Mouse (Mus musculus): ENCODE data around the gene Rasgrf2.
"Not testable (repeated sequence)": the region's sequence is repeated elsewhere in the genome, so short reads cannot be mapped to it uniquely, and the experiment has no call there.

Gene Rasgrf2

GRCm38 (mm10) chr13:92131384-92132150, at the start of gene Rasgrf2:
Gene Rasgrf2 (minus strand): TSS chr13:92131656.
- DNase-seq (ENCODE audit: low spot score), result peak; percentile 54

GRCm38 (mm10) chr13:92172686-92173085, 41.2 kb upstream of the Rasgrf2 start:
- DNase-seq (ENCODE audit: low spot score), result not testable (repeated sequence)

- DNase-seq (ENCODE audit: low spot score), result no peak
These were observed 19.1 kb upstream of the Rasgrf2 start for GRCm38 (mm10) chr13:92150551-92150950.

GRCm38 (mm10) chr13:92148858-92149257, 17.4 kb upstream of the Rasgrf2 start:
- DNase-seq (ENCODE audit: low spot score), result no peak

GRCm38 (mm10) chr13:92134792-92135191, 3.3 kb upstream of the Rasgrf2 start:
- no peak for DNase-seq (ENCODE audit: low spot score)

- DNase-seq (ENCODE audit: low spot score), result no peak
These were observed 1.1 kb upstream of the Rasgrf2 start for GRCm38 (mm10) chr13:92132599-92132998.

GRCm38 (mm10) chr13:92130994-92131383, 467 bp downstream of the Rasgrf2 start:
- peak; percentile 27 for DNase-seq (ENCODE audit: low spot score)

- DNase-seq (ENCODE audit: low spot score), result no peak
These were observed 1.6 kb downstream of the Rasgrf2 start for GRCm38 (mm10) chr13:92129877-92130276.

GRCm38 (mm10) chr13:92125902-92126301, 5.6 kb downstream of the Rasgrf2 start:
- no peak for DNase-seq (ENCODE audit: low spot score)

GRCm38 (mm10) chr13:92119623-92120022, 11.8 kb downstream of the Rasgrf2 start:
- no peak for DNase-seq (ENCODE audit: low spot score)

GRCm38 (mm10) chr13:92114076-92114475, 17.4 kb downstream of the Rasgrf2 start:
- DNase-seq (ENCODE audit: low spot score), result no peak

GRCm38 (mm10) chr13:92108237-92108636, 23.2 kb downstream of the Rasgrf2 start:
- DNase-seq (ENCODE audit: low spot score), result no peak

- no peak for DNase-seq (ENCODE audit: low spot score)
These were observed 27.2 kb downstream of the Rasgrf2 start for GRCm38 (mm10) chr13:92104259-92104658.

GRCm38 (mm10) chr13:92098484-92098883, 33.0 kb downstream of the Rasgrf2 start:
- DNase-seq (ENCODE audit: low spot score), result no peak

- no peak for DNase-seq (ENCODE audit: low spot score)
These were observed 36.0 kb downstream of the Rasgrf2 start for GRCm38 (mm10) chr13:92095131-92096090.

GRCm38 (mm10) chr13:92093712-92094290, 37.7 kb downstream of the Rasgrf2 start:
- no peak for DNase-seq (ENCODE audit: low spot score)

- DNase-seq (ENCODE audit: low spot score), result peak; percentile 15
These were observed 58.3 kb downstream of the Rasgrf2 start for GRCm38 (mm10) chr13:92073111-92073510.

GRCm38 (mm10) chr13:92068651-92069050, 62.8 kb downstream of the Rasgrf2 start:
- no peak for DNase-seq (ENCODE audit: low spot score)

- no peak for DNase-seq (ENCODE audit: low spot score)
These were observed 63.6 kb downstream of the Rasgrf2 start for GRCm38 (mm10) chr13:92067831-92068230.

GRCm38 (mm10) chr13:92053748-92054147, 77.7 kb downstream of the Rasgrf2 start:
- DNase-seq (ENCODE audit: low spot score), result no peak

GRCm38 (mm10) chr13:92053001-92053400, 78.5 kb downstream of the Rasgrf2 start:
- no peak for DNase-seq (ENCODE audit: low spot score)

- DNase-seq (ENCODE audit: low spot score), result no peak
These were observed 80.2 kb downstream of the Rasgrf2 start for GRCm38 (mm10) chr13:92051216-92051615.
